Mouse (Mus musculus): ENCODE results near the gene Mrps36.
"Not testable (repeated sequence)": the region's sequence is repeated elsewhere in the genome, so short reads cannot be mapped to it uniquely, and the experiment has no call there.

Mrps36 gene

DNA sequence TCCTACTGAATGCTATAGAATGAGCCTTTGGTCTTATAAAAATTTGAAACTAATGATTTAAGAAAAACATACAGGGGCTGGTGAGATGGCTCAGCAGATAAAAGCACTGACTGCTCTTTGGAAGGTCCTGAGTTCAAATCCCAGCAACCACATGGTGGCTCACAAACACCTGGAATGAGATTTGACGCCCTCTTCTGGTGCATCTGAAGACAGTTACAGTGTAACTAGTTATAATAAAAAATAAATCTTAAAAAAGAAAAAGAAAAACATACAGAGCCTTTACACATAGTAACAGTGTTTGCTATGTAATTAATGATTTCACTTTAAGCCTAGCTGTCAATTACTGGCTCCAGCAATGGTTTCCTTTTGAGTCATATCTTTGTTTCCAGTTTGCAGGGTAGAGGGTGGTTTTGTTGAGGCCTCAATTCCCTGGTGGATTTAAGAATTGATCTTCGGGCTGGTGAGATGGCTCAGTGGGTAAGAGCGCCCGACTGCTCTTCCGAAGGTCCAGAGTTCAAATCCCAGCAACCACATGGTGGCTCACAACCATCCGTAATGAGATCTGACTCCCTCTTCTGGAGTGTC lies 12.9 kb downstream of the Mrps36 start:
- DNase-seq (ENCODE audit: low spot score in 2 of 2), result not testable (repeated sequence)

DNA sequence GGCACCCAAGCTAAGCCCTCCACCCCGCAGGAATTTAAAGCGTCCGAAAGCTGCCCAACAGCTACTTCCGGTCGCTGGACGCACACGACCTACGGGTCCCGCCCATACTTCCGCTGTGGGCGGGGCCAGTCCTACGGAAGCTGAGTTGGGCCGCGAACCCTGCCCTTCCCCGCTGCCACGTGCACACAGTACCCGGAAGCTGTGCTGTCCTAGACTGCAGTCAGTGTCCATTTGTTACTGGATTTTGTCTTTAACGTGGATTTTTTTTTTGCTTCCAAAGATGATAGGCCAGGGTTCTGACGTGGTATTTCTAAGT lies 13.6 kb downstream of the Mrps36 start, which contains the start of gene Cdk7:
Cdk7 (minus strand) TSS at position 79 of the 316 bp plus-strand sequence.
- DNase-seq (ENCODE audit: low spot score in 2 of 2), result peak; percentile 91 to 92

DNA sequence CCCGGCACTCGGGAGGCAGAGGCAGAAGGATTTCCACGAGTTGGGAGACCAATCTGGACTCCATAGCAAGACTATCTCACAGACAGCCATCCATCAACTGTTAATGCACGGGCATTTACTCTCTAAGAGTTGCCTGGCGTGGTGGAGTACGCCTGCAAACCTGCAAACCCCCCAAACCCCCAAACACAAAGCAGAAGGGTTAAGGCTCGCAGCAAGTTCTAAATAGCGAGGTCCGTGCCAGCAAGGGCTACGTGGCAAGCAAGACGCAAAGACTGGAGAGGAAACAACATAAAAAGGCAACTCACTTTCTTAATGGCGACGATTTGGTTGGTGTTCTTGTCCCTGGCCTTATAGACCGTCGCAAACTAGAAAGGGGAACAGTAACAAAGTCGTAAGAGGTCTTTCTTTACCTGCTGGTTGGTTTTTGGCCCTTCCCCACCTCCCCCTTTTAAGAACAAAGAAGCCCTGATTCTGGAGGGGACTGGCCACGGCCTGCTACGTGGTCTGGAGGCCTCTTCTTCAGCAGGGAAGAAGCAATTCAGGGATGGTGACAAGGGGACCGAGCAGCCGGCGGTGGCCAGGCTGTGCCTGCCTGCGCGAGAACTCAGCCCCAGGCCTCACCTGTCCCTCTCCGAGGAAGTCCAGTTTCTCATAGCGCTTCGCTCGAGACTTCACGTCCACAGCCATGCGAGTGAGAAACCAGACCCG lies 14.2 kb downstream of the Mrps36 start:
- no peak for DNase-seq (ENCODE audit: low spot score in 2 of 2)

DNA sequence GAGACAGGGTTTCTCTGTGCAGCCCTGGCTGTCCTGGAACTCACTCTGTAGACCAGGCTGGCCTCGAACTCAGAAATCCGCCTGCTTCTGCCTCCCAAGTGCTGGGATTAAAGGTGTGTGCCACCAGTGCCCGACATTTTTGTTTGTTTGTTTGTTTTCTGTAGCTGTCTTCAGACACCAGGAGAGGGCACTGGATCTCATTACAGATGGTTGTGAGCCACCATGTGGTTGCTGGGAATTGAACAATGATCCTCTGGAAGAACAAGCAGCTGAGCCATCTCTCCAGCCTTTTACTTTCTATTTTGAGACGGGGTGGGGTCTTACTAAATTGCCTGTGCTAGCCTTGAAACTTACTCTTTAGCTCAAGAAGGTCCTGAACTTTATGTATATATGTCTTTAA lies 15.9 kb downstream of the Mrps36 start:
- not testable (repeated sequence) for DNase-seq (ENCODE audit: low spot score in 2 of 2)

DNA sequence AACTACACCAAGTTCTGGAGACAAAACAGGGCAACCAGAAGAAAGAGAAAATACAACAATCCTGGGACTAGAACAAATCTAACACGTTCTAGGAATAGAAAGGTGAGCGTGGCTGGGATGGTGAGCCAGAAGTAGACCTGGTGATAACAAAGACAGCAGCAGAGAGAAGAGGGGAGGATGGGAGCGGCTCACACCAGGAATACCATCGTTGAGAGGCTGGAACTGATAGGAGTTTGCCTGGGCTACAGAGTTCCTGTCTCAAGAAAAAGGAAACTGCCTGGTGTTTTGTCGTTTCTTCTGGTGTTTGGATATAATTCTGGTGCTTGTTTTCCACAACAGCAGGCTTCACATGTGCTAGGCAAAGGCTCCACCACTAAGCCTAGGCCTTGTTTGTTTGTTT lies 16.4 kb downstream of the Mrps36 start:
- DNase-seq (ENCODE audit: low spot score in 2 of 2), result no peak

- no peak for DNase-seq (ENCODE audit: low spot score in 2 of 2)
Observed at GRCm38 (mm10) chr13:100725194-100725593, 19.3 kb downstream of the Mrps36 start.

DNA sequence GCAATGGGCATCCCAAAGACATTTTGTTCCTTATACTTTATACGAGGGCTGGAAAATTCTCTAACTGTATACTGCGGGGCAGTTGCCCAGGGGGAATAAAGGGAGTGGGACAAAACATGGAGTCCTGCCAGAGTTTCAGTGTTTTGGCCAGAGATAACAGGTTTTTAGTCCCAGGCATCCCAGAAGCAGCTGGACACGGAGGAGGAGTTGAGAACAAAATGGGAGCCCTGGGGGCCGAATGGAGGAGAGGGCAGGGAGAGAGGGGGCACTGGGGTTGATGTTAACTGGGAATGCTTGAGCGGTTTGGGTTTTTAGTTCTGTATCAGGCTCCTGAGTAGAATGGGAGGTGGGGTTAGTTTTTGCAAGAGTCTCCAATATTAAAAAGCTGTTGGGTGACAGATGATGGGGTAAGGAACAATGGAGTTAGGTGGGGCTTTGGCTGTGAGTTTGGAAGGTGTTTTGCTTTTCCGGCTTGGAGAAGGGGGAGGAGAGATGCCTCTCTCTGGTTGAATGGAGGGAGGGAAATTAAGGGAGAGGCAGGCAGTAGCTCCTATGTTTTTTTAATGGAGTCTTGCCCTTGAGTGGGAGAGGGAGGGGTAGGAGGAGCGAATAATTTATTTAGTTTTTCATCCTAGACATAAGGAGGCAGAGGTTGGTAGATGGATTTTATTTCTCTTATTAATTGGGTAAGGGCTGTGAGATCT lies 20.3 kb downstream of the Mrps36 start:
- DNase-seq (ENCODE audit: low spot score in 2 of 2), result no peak

GRCm38 (mm10) chr13:100721656-100722055 lies 22.8 kb downstream of the Mrps36 start:
- DNase-seq (ENCODE audit: low spot score in 2 of 2), result no peak

- no peak for DNase-seq (ENCODE audit: low spot score in 2 of 2)
Observed at GRCm38 (mm10) chr13:100715467-100715866, 29.0 kb downstream of the Mrps36 start.

GRCm38 (mm10) chr13:100706206-100706605 lies 38.3 kb downstream of the Mrps36 start:
- DNase-seq (ENCODE audit: low spot score in 2 of 2), result no peak

DNA sequence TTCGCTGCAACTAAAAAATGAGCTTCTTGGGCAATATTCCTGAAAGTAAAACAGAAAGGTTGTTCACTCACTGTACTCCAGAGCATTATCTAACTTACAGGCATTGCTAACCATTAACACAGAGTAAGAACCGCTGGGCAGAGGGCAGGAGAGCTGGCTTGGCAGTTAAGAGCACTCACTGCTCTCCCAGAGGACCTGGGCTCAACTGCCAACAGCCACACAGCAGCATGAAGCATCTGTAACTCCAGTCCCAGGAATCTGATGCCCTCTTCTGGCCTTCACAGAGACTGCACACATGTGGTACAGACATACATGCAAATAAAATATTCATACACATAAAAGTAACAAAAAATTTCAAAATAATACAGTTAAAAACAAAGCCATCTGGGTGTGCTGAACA lies 41.0 kb downstream of the Mrps36 start:
- no peak for DNase-seq (ENCODE audit: low spot score in 2 of 2)

DNA sequence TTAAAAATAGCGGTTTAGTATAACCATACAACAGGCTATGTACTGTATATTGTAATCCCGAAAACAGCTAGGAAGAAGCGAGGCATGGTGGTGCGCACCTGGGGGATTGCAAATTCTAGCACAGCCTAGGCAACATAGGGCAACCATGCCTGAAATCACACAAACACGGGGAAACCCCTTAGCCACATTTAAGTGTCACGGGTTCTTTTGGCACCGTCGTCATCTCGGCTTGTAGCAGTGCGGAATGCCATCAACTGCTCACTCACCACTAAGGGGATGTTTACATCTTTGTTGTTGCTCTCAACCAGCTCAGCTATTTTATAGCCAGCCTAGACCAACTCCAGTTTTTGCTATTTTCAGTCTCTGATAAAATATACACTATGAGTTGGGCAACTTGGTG lies 45.6 kb downstream of the Mrps36 start:
- no peak for DNase-seq (ENCODE audit: low spot score in 2 of 2)

DNA sequence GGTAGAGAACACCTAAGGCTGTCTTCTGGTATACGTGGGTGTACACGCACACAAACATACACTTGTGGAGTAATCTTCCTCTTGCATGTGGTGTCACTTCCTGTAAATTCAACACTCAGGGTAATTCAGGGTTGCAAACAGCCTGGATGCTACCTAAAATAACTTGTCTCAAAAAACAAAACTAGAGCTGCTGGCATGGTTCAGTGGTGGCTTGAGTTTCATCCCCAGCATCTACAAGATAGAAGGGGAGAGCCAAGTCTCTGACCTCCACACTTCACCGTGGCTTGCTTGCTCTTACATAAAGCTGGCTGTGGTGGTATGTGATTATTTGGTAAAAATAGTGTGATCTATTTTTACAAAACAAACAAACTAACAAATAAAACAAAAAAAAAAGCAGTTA lies 46.9 kb downstream of the Mrps36 start:
- no peak for DNase-seq (ENCODE audit: low spot score in 2 of 2)

DNA sequence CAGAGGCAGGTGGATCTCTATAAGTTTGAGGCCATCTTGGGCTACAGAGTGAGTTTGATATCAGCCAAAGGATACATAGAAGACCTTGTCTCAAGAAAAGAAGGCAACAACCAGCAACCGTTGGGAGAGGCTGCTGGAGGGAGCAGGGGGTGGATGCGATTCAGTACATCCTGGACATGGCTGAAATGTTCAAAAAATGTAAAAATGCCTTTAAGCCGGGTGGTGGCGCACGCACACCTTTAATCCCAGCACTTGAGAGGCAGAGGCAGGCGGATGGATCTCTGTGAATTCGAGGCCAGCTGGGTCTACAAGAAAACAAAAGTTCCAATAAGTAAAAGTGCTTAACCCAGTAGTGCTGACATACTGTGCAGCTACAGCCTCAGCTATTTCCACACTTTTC lies 56.9 kb downstream of the Mrps36 start:
- no peak for DNase-seq (ENCODE audit: low spot score in 2 of 2)

All from right cerebral cortex, postnatal 36 days (tissue).